Mouse (Mus musculus) lung, postnatal 0 days (tissue): ENCODE results near the gene Gm27179. TPM values are rescaled to one million over a fixed set of nuclear protein-coding genes. Genes with fewer than 3 reads are reported as not detected.
"Not testable (repeated sequence)": the region's sequence is repeated elsewhere in the genome, so short reads cannot be mapped to it uniquely, and the experiment has no call there.

ENCODE experiments used
- ATAC-seq: fragments of 200-750 bp; cut with Nextera tagmentation; 2 replicates; pipeline ENCODE4 v1.8.0; 2017; ENCODE audit warnings: moderate library complexity
- DNase-seq: peaks from one replicate; pipeline ENCODE4 v3.0.0-alpha.2; 2016; ENCODE audit warnings: low spot score
- H3K27ac ChIP-seq: fragments of 300-500 bp; sonication (generic); 2 replicates; pipeline ENCODE4 v1.5.1; 2014; ENCODE audit warnings: antibody characterized with exemption, mild to moderate bottlenecking, low read length, mixed read lengths
- H3K27me3 ChIP-seq: fragments of 300-500 bp; sonication (generic); replicated peaks from 2 replicates; pipeline ENCODE4 v1.6.1; 2014; ENCODE audit warnings: low read length, mixed read lengths; ENCODE audit not compliant: insufficient read depth
- H3K36me3 ChIP-seq: fragments of 300-500 bp; sonication (generic); 2 replicates; pipeline ENCODE4 v1.6.1; 2014; ENCODE audit warnings: low read length, mixed read lengths; ENCODE audit not compliant: insufficient read depth
- H3K4me1 ChIP-seq: fragments of 300-500 bp; sonication (generic); 2 replicates; pipeline ENCODE4 v1.6.1; 2014; ENCODE audit warnings: antibody characterized with exemption, low read depth, low read length, mixed read lengths; ENCODE audit not compliant: insufficient read depth
- H3K4me2 ChIP-seq: fragments of 300-500 bp; sonication (generic); replicated peaks from 2 replicates; pipeline ENCODE4 v1.6.1; 2014; ENCODE audit warnings: low read depth, mild to moderate bottlenecking, low read length, moderate library complexity, mixed read lengths
- H3K4me3 ChIP-seq: fragments of 300-500 bp; sonication (generic); 2 replicates; pipeline ENCODE4 v1.5.1; 2014; ENCODE audit warnings: low read depth, low read length
- H3K9ac ChIP-seq: fragments of 300-500 bp; sonication (generic); replicated peaks from 2 replicates; pipeline ENCODE4 v1.6.1; 2014; ENCODE audit warnings: low read depth, mild to moderate bottlenecking
- H3K9me3 ChIP-seq: fragments of 300-500 bp; sonication (generic); 2 replicates; pipeline ENCODE4 v1.6.1; 2016; ENCODE audit warnings: low read length, mixed read lengths
- WGBS: fragments of 180-500 bp; shearing (Covaris S2); extraction: QIAGEN DNeasy Blood & Tissue Kit; methylation state at CpG from one replicate; pipeline ENCODE4 v1.1.7; 2014; 5-methylcytosine and 5-hydroxymethylcytosine counted together
- polyA plus RNA-seq: library from polyadenylated mRNA; unstranded; fragments of >200 nt; fragmentation: Nextera tagmentation; extraction: Ambion mirVana; gene quantifications from 2 replicates; pipeline ENCODE4 v1.2.1, GENCODE M21; 2015

Gene Gm27179
- polyA plus RNA-seq, 1 experiment from 2014 or later = not detected

- no CpG with 5 or more reads among the region's 18 CpGs for WGBS
- peak; percentile 62 for ATAC-seq
- H3K9me3 ChIP-seq = not testable (repeated sequence)
These were observed 26.7 kb downstream of the Gm27179 start for GRCm38 (mm10) chr14:69485466-69486135.

GRCm38 (mm10) chr14:69473941-69474646 lies 38.3 kb downstream of the Gm27179 start:
- H3K27me3 ChIP-seq, H3K27ac ChIP-seq, H3K9ac ChIP-seq, DNase-seq, H3K4me2 ChIP-seq, H3K4me3 ChIP-seq, H3K9me3 ChIP-seq, H3K36me3 ChIP-seq, H3K4me1 ChIP-seq: not testable (repeated sequence)
- no CpG with 5 or more reads among the region's 11 CpGs for WGBS
- peak; percentile 53 for ATAC-seq

More at GRCm38 (mm10) chr14:69485466-69486135, 26.7 kb downstream of the Gm27179 start:
- H3K4me3 ChIP-seq, DNase-seq, H3K4me2 ChIP-seq, H3K27ac ChIP-seq, H3K27me3 ChIP-seq, H3K36me3 ChIP-seq, H3K4me1 ChIP-seq, H3K9ac ChIP-seq: not testable (repeated sequence)

GRCm38 (mm10) chr14:69473322-69473721 lies 39.0 kb downstream of the Gm27179 start:
- WGBS = no CpG with 5 or more reads among the region's 2 CpGs
- H3K27me3 ChIP-seq, ATAC-seq, H3K4me3 ChIP-seq, H3K36me3 ChIP-seq, H3K9ac ChIP-seq, H3K27ac ChIP-seq, H3K9me3 ChIP-seq, DNase-seq, H3K4me1 ChIP-seq, H3K4me2 ChIP-seq: not testable (repeated sequence)

- peak; percentile 57 for ATAC-seq
- H3K27ac ChIP-seq, DNase-seq, H3K4me1 ChIP-seq, H3K9me3 ChIP-seq, H3K36me3 ChIP-seq, H3K27me3 ChIP-seq, H3K4me3 ChIP-seq, H3K4me2 ChIP-seq, H3K9ac ChIP-seq: not testable (repeated sequence)
- WGBS = no CpG with 5 or more reads among the region's 8 CpGs
These were observed 42.1 kb downstream of the Gm27179 start for GRCm38 (mm10) chr14:69470122-69470708.

DNA sequence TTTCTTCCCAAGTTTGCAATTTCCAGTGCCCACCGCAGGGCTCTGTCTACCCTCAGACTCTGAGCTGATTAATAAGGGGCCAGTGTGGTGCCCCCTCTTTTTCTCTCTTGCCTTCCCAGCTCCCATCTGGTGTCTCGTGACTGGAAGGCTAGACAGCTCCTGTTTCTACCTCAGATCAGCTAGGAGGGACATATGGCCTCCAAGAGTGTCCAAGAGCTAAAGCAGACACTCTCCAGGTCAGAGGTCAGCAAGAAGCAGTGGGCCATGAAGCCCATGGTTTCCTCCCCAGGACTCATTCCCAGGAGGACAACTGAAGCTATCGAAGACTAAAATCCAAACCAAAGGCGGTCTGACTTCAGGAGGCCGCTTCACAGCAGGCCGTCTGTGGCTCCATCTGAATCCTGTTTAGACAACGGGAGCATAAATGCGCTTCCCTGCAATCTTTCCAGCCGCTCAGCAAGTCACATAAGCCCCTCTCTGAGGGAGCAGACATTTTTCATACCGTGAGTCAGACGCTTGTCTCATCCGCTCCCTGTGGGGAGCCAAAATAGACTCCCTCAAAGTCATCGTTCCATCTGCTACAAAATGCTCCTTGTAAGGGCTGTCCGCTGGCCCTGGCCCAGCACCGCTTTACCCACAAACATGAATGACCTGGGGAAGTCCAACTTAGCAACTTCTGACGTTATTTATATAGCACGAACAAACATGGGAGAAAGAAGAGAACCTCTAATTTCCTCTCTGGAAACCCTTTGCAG lies 44.6 kb downstream of the Gm27179 start:
- not testable (repeated sequence) for DNase-seq, H3K4me3 ChIP-seq, H3K27me3 ChIP-seq, H3K9ac ChIP-seq, H3K4me2 ChIP-seq, H3K4me1 ChIP-seq, H3K27ac ChIP-seq, H3K9me3 ChIP-seq, H3K36me3 ChIP-seq
- ATAC-seq = peak; percentile 53
- WGBS = no CpG with 5 or more reads among the region's 17 CpGs

- not testable (repeated sequence) for DNase-seq, H3K4me3 ChIP-seq, H3K27me3 ChIP-seq, H3K4me1 ChIP-seq, H3K36me3 ChIP-seq, H3K9ac ChIP-seq, H3K27ac ChIP-seq, H3K4me2 ChIP-seq, ATAC-seq, H3K9me3 ChIP-seq
- WGBS = no CpG with 5 or more reads among the region's 4 CpGs
These were observed 47.9 kb downstream of the Gm27179 start for GRCm38 (mm10) chr14:69464465-69464864.

Other genes with a start within 250 kb of the Gm27179 start
- gene Synb, start 218.2 kb downstream of the Gm27179 start, polyA plus RNA-seq = 0.02 TPM in 1 of 2 replicates, not detected in the other
- not detected in 2 replicates for gene Gm16867, start 9.2 kb downstream of the Gm27179 start, polyA plus RNA-seq
- gene Entpd4b, start 42.9 kb upstream of the Gm27179 start, polyA plus RNA-seq = 9.0 and 9.7 TPM in 2 replicates